Mouse (Mus musculus) testis, adult 2 months (tissue): ENCODE data around the gene Tango6.

Experiments
- CTCF ChIP-seq: fragments of 200-500 bp; IDR thresholded peaks from 2 replicates; pipeline ENCODE4 v1.5.1; 2012; ENCODE audit warnings: low read depth, mild to moderate bottlenecking, inconsistent platforms, low read length, moderate library complexity; ENCODE audit not compliant: control insufficient read depth, insufficient read depth, insufficient replicate concordance
- POLR2A ChIP-seq: fragments of 200-500 bp; IDR thresholded peaks from 2 replicates; pipeline ENCODE4 v1.6.1; 2012; ENCODE audit warnings: low read depth, mild to moderate bottlenecking, inconsistent platforms, low read length, moderate library complexity; ENCODE audit not compliant: control insufficient read depth

- TF ChIP-seq CTCF (no peak), POLR2A (no peak)
These were observed 59.5 kb downstream of the Tango6 start for GRCm38 (mm10) chr8:106742321-106742720.
